15 mouse cellular contexts compared by ENCODE assay signal in the genomic region with DNA sequence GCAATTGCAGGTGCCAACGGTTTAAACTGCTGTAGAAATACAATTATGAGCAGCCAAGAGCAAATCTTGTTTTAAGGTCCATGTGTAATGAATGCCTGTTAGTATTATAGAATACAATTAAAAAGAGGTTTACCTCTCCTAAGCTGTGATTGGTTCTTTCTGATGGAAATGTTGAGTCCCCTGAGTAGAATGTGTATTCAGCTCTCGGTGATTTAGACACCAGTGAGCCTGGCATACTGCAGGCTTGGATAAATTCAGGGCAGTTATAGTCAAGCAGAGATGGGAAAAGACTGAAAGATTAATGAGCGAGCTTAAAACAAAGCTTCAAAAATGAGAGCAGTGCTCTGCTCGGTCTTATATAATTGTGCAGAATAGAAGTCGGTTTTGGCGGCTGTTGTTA.
DNase-seq lines count a peak whose midpoint lies in the region; ATAC-seq and TF ChIP-seq lines count a peak whose summit lies in the region.
"Had no signal": no experiment of that assay in that cellular context is flagged by ENCODE, and none has a peak within 500 bp of the region (broad histone marks: within the 10 kb centered on the region; RNA-seq: fewer than 3 reads in every experiment).

No protein-coding gene starts in this region.

- no peaks in the 10 kb centered on the region for H3K36me3 ChIP-seq in forebrain, embryonic 12.5 days (replicated peaks)
- peaks cover 5% of the 10 kb centered on the region; the same call in 1 of the 2 replicates for H3K36me3 ChIP-seq in forebrain, embryonic 10.5 days (replicated peaks)
- H3K36me3 ChIP-seq in hindbrain, embryonic 14.5 days (replicated peaks; ENCODE audit: control insufficient read depth, insufficient read depth), result no peaks in the 10 kb centered on the region
- H3K36me3 ChIP-seq in hindbrain, postnatal 0 days (ENCODE audit: insufficient read depth, low read length), result no peaks in the 10 kb centered on the region
- H3K36me3 ChIP-seq in neural tube, embryonic 13.5 days, result no peaks in the 10 kb centered on the region
- H3K36me3 ChIP-seq: embryonic facial prominence, embryonic 13.5 days had no signal

- H3K4me1 ChIP-seq in forebrain, embryonic 12.5 days, result peaks cover 30% of the 10 kb centered on the region
- H3K4me1 ChIP-seq in forebrain, embryonic 10.5 days, result peaks cover 37% of the 10 kb centered on the region
- H3K4me1 ChIP-seq in hindbrain, embryonic 14.5 days (replicated peaks; ENCODE audit: control insufficient read depth, insufficient read depth, low read length), result peaks cover 34% of the 10 kb centered on the region
- H3K4me1 ChIP-seq in hindbrain, postnatal 0 days (ENCODE audit: insufficient read depth, low read length), result no peaks in the 10 kb centered on the region
- H3K4me1 ChIP-seq in neural tube, embryonic 13.5 days (replicated peaks), result peaks cover 50% of the 10 kb centered on the region

- 0 out of 2 replicates have a peak, but pooled peaks have one; percentile 41 for ATAC-seq in forebrain, embryonic 12.5 days (ENCODE audit: low FRiP score)
- no peak for ATAC-seq in hindbrain, embryonic 14.5 days (ENCODE audit: low FRiP score)
- no peak for ATAC-seq in hindbrain, postnatal 0 days
- no peak for ATAC-seq in neural tube, embryonic 13.5 days (ENCODE audit: low read depth)
- ATAC-seq: activated CD4-positive, CD25-positive, alpha-beta regulatory T cell, adult 4 months had no signal

- H3K9ac ChIP-seq in forebrain, embryonic 12.5 days, result no peak overlapping the region
- no peak overlapping the region for H3K9ac ChIP-seq in hindbrain, embryonic 14.5 days
- no peak overlapping the region for H3K9ac ChIP-seq in hindbrain, postnatal 0 days (replicated peaks; ENCODE audit: low read length)
- H3K9ac ChIP-seq in neural tube, embryonic 13.5 days, result no peak overlapping the region; the same call in 1 of the 2 replicates
- H3K9ac ChIP-seq: embryonic facial prominence, embryonic 13.5 days had no signal

- H3K4me3 ChIP-seq in forebrain, embryonic 12.5 days (replicated peaks), result no peak overlapping the region
- H3K4me3 ChIP-seq in forebrain, embryonic 10.5 days, result no peak overlapping the region
- no peak overlapping the region for H3K4me3 ChIP-seq in hindbrain, embryonic 14.5 days (replicated peaks; ENCODE audit: low read length)
- no peak overlapping the region for H3K4me3 ChIP-seq in hindbrain, postnatal 0 days (ENCODE audit: low read length)
- no peak overlapping the region for H3K4me3 ChIP-seq in neural tube, embryonic 13.5 days
- H3K4me3 ChIP-seq: embryonic facial prominence, embryonic 13.5 days; erythroblast, embryonic 14.5 days had no signal

- no peak overlapping the region for H3K27ac ChIP-seq in forebrain, embryonic 12.5 days
- H3K27ac ChIP-seq in forebrain, embryonic 10.5 days, result no peak overlapping the region
- H3K27ac ChIP-seq in hindbrain, embryonic 14.5 days, result peak overlapping the region; percentile 20
- H3K27ac ChIP-seq in hindbrain, postnatal 0 days, result no peak overlapping the region
- H3K27ac ChIP-seq in neural tube, embryonic 13.5 days (replicated peaks), result peak overlapping the region; percentile 70
- H3K27ac ChIP-seq: embryonic facial prominence, embryonic 13.5 days had no signal

- no peak for TF ChIP-seq CTCF in hindbrain, postnatal 0 days (IDR thresholded peaks at IDR 0.05; ENCODE audit: low read depth)

- H3K27me3 ChIP-seq in forebrain, embryonic 12.5 days, result no peaks in the 10 kb centered on the region; the same call in 1 of the 2 replicates
- no peaks in the 10 kb centered on the region for H3K27me3 ChIP-seq in forebrain, embryonic 10.5 days (ENCODE audit: poor library complexity, severe bottlenecking)
- H3K27me3 ChIP-seq in hindbrain, embryonic 14.5 days (ENCODE audit: control insufficient read depth, insufficient read depth, low read length), result no peaks in the 10 kb centered on the region
- H3K27me3 ChIP-seq in hindbrain, postnatal 0 days (ENCODE audit: insufficient read depth, low read length), result no peaks in the 10 kb centered on the region
- no peaks in the 10 kb centered on the region for H3K27me3 ChIP-seq in neural tube, embryonic 13.5 days
- H3K27me3 ChIP-seq: embryonic facial prominence, embryonic 13.5 days had no signal

- intact Hi-C loops in left cerebral cortex, postnatal 36 days (cut with DNase I), result loop anchor here (10.0 kb wide), 1 partner anchor 1353 kb away; no protein-coding TSS in a partner anchor

- no peak for DNase-seq in forebrain, embryonic 10.5 days (ENCODE audit: extremely low spot score, low spot score)
- no peak for DNase-seq in hindbrain, embryonic 14.5 days (ENCODE audit: low spot score)
- no peak for DNase-seq in hindbrain, postnatal 0 days (ENCODE audit: low spot score)
- no peak for DNase-seq in neural tube, embryonic 10.5 days (ENCODE audit: extremely low spot score, low spot score)
- DNase-seq in left cerebral cortex, postnatal 36 days (ENCODE audit: low spot score in 2 of 2), result no peak
- DNase-seq in thymus, postnatal 36 days, result no peak
- DNase-seq: adrenal gland, adult 8-10 months; embryo, embryonic 11 days; gastrocnemius, adult 2 months; thymus, adult 18-20 months had no signal

- no peaks in the 10 kb centered on the region for H3K9me3 ChIP-seq in forebrain, embryonic 12.5 days
- no peaks in the 10 kb centered on the region for H3K9me3 ChIP-seq in forebrain, embryonic 10.5 days
- no peaks in the 10 kb centered on the region for H3K9me3 ChIP-seq in hindbrain, embryonic 14.5 days (ENCODE audit: control insufficient read depth, low read length)
- H3K9me3 ChIP-seq in hindbrain, postnatal 0 days (ENCODE audit: low read length), result no peaks in the 10 kb centered on the region
- H3K9me3 ChIP-seq in neural tube, embryonic 13.5 days, result no peaks in the 10 kb centered on the region
- H3K9me3 ChIP-seq: embryonic facial prominence, embryonic 13.5 days had no signal

- no peak overlapping the region for H3K4me2 ChIP-seq in forebrain, embryonic 12.5 days
- H3K4me2 ChIP-seq in hindbrain, embryonic 14.5 days (replicated peaks), result no peak overlapping the region
- H3K4me2 ChIP-seq in hindbrain, postnatal 0 days (ENCODE audit: low read depth, low read length), result no peak overlapping the region
- H3K4me2 ChIP-seq in neural tube, embryonic 13.5 days, result no peak overlapping the region; the same call in 1 of the 2 replicates
- H3K4me2 ChIP-seq: embryonic facial prominence, embryonic 13.5 days had no signal

- WGBS in forebrain, embryonic 12.5 days, result 50% methylated on average over 6 of the region's 6 CpGs
- WGBS in forebrain, embryonic 10.5 days, result 73% methylated on average over 6 of the region's 6 CpGs
- 53% methylated on average over 6 of the region's 6 CpGs for WGBS in hindbrain, embryonic 14.5 days
- 55% methylated on average over 6 of the region's 6 CpGs for WGBS in hindbrain, postnatal 0 days
- 46% methylated on average over 6 of the region's 6 CpGs for WGBS in neural tube, embryonic 13.5 days

Comparison
In these comparisons a context has a peak if more than half of its experiments do, and no peak if none do; other contexts are left out.
1. H3K27ac ChIP-seq: peak in hindbrain, embryonic 14.5 days (single experiment) and neural tube, embryonic 13.5 days (single experiment); none in forebrain, embryonic 12.5 days (single experiment), forebrain, embryonic 10.5 days (single experiment) and hindbrain, postnatal 0 days (single experiment).